Mouse (Mus musculus) forebrain, embryonic 11.5 days (tissue): ENCODE results near the gene Fam131b. TPM values are rescaled to one million over a fixed set of nuclear protein-coding genes. Genes with fewer than 3 reads are reported as not detected.

Source experiments
- ATAC-seq: fragments of 200-750 bp; cut with Nextera tagmentation; replicated peaks from 2 replicates; pipeline ENCODE4 v1.8.0; 2017; ENCODE audit warnings: moderate TSS enrichment; ENCODE audit not compliant: low FRiP score
- DNase-seq: peaks from one replicate; pipeline ENCODE4 v3.0.0-alpha.2; 2017; ENCODE audit warnings: low spot score
- H3K27ac ChIP-seq: fragments of 300-500 bp; sonication (generic); 2 replicates; pipeline ENCODE4 v1.5.1; 2014; ENCODE audit warnings: low read depth, low read length
- H3K27me3 ChIP-seq: fragments of 300-500 bp; sonication (generic); 2 replicates; pipeline ENCODE4 v1.6.1; 2014; ENCODE audit warnings: mild to moderate bottlenecking, low read length, mixed read lengths; ENCODE audit not compliant: control insufficient read depth, insufficient read depth
- H3K36me3 ChIP-seq: fragments of 300-500 bp; sonication (generic); 2 replicates; pipeline ENCODE4 v1.6.1; 2014; ENCODE audit warnings: mild to moderate bottlenecking, low read length, moderate library complexity, mixed read lengths; ENCODE audit not compliant: control insufficient read depth, insufficient read depth
- H3K4me1 ChIP-seq: fragments of 300-500 bp; sonication (generic); replicated peaks from 2 replicates; pipeline ENCODE4 v1.6.1; 2014; ENCODE audit warnings: low read length, mixed read lengths; ENCODE audit not compliant: control insufficient read depth, insufficient read depth
- H3K4me2 ChIP-seq: fragments of 300-500 bp; sonication (generic); 2 replicates; pipeline ENCODE4 v1.6.1; 2014; ENCODE audit warnings: low read depth, mild to moderate bottlenecking, low read length, moderate library complexity, mixed read lengths; ENCODE audit not compliant: severe bottlenecking
- H3K4me3 ChIP-seq: fragments of 300-500 bp; sonication (generic); 2 replicates; pipeline ENCODE4 v1.5.1; 2014; ENCODE audit warnings: low read depth, low read length
- H3K9ac ChIP-seq: fragments of 300-500 bp; sonication (generic); 2 replicates; pipeline ENCODE4 v1.6.1; 2014; ENCODE audit warnings: low read length
- H3K9me3 ChIP-seq: fragments of 300-500 bp; sonication (generic); 2 replicates; pipeline ENCODE4 v1.6.1; 2016; ENCODE audit warnings: low read length, mixed read lengths; ENCODE audit not compliant: control insufficient read depth
- WGBS: fragments of 180-500 bp; shearing (Covaris S2); extraction: QIAGEN DNeasy Blood & Tissue Kit; methylation state at CpG from one replicate; pipeline ENCODE4 v1.1.7; 2014; 5-methylcytosine and 5-hydroxymethylcytosine counted together
- polyA plus RNA-seq: library from polyadenylated mRNA; unstranded; fragments of >200 nt; fragmentation: Nextera tagmentation; extraction: Ambion mirVana; gene quantifications from 2 replicates; pipeline ENCODE4 v1.2.1, GENCODE M21; 2014

The Fam131b gene
- polyA plus RNA-seq = 2.8 and 3.0 TPM in 2 replicates

DNA sequence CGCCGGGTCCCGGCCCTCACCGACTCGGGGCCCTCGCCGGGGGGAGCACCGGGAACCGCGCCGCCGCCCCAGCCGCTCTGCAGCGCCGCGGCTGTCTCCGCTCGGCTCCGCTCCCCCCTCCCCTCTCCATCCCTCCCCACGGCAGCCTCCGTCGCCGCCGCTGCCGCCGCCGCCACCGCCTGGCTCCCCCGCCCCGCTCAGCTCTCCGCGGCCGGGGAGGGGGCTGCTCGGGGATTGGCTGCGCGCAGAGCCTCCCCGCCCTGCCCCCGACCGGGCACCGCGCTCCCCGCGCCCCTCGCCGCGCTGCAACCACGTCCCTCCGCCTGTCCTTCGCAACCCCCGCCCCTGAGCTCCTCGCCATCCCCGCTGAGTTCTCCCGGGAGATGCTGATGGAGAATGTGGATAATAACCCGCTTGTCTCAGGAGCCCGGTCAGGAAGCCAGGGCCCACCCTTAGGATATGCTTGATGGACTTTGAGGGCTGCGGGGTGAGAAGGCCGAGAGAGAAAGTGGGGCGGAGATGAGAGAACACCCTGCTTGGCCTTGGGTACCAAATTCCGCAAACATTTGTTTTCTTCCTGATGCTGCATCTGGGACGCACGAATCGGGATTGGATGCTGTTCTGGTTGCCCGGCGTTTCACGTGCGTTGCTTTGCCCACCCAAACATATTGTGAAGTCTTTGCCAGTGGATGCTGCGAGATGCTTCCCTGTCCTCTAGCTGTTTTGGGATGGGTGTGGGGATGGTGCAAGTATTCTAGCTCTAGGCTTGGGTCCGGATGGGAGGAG, at the start of gene Fam131b:
Gene Fam131b (minus strand): TSS at position 162 of the 786 bp plus-strand sequence.
- ATAC-seq (peak; percentile 92), DNase-seq (peak; percentile 87)
- H3K27ac ChIP-seq = peak within 1 kb of the TSS; percentile 64
- peak within 1 kb of the TSS; percentile 94 for H3K4me2 ChIP-seq
- H3K9me3 ChIP-seq = no peaks in the 10 kb centered on the region
- H3K9ac ChIP-seq = peak within 1 kb of the TSS; percentile 77
- under 1% methylated on average over 51 of the region's 68 CpGs for WGBS
- no peaks in the 10 kb centered on the region for H3K36me3 ChIP-seq
- H3K4me1 ChIP-seq = peaks cover 2% of the 10 kb centered on the region; the same call in 1 of the 2 replicates
- H3K4me3 ChIP-seq = peak within 1 kb of the TSS; percentile 56
- no peaks in the 10 kb centered on the region; the same call in 1 of the 2 replicates for H3K27me3 ChIP-seq

DNA sequence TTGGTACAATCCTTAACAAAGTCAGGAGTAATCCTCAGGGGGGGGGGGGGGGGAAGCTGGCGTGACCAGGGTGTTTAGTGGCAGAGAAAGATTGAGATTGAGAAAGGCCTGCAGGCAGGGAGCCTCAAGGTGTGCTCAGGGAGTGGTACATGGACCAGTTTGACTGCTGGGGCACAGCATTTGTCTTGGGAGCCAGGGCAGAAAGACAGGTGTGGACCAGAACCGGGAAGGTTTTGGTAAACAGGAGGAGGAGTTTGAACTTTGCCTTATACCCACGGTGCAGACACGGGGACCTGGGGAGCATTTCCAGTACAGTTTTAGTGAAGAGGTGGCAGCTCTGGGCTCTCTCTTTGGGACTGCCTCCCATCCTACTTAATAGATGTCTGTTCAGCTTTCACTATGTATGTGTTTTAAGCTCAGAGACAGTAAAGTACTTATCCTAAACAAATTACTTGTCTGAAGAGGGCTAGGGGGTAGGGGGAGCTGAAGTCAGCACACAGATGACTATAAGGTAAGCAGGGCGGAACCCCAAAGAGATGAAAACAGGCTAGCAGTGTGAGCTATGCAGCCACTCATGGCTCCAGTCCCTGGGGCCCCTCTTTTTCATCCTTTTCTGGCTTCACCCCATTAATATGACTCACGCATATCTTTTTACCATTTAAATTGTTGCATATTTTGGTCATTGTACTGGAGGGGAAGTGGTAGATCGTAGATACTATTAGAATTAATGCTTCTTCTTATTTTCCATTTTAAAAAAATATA, 49.4 kb upstream of the Fam131b start:
- H3K4me2 ChIP-seq = peak overlapping the region; percentile 92
- ATAC-seq (0 out of 2 replicates have a peak, but pooled peaks have one; percentile 1), DNase-seq (no peak)
- peaks cover 11% of the 10 kb centered on the region; the same call in 1 of the 2 replicates for H3K27me3 ChIP-seq
- no peaks in the 10 kb centered on the region for H3K36me3 ChIP-seq
- WGBS = 39% methylated on average over 7 of the region's 7 CpGs
- no peaks in the 10 kb centered on the region for H3K9me3 ChIP-seq
- no peak overlapping the region for H3K27ac ChIP-seq
- no peaks in the 10 kb centered on the region; the same call in 1 of the 2 replicates for H3K4me1 ChIP-seq
- no peak overlapping the region for H3K9ac ChIP-seq
- H3K4me3 ChIP-seq = peak overlapping the region; percentile 49; the same call in 1 of the 2 replicates

- peak; percentile 73 for ATAC-seq
Observed at GRCm38 (mm10) chr6:42372816-42373547, 48.5 kb upstream of the Fam131b start, which contains the start of gene Epha1. TSS of gene Epha1 (minus strand) at chr6:42373268.

DNA sequence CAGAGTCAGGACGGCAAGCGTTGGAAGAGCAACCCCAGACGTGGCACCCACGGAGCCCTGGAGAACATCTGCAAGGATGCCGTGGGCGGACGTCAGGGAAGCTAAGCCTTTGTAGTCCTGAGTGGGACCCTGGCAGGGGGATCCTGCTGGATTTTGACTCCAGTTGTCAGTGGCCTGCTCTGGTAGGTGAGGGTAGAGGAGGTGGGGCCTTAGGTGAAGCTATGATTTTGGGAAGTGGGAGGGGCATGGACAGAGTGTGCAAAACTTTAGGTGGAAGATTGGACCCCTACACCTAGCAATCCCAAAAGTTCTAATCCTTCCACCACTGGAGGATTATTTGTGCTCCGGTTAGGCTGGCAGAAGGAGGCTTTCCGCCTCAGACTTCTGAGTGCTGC, 48.0 kb upstream of the Fam131b start:
- H3K27ac ChIP-seq = no peak overlapping the region
- H3K36me3 ChIP-seq = no peaks in the 10 kb centered on the region
- H3K9ac ChIP-seq = no peak overlapping the region
- 13% methylated on average over 9 of the region's 9 CpGs for WGBS
- no peak for DNase-seq
- H3K4me1 ChIP-seq = no peaks in the 10 kb centered on the region; the same call in 1 of the 2 replicates
- peaks cover 11% of the 10 kb centered on the region; the same call in 1 of the 2 replicates for H3K27me3 ChIP-seq
- peak; percentile 25 for ATAC-seq
- 0 out of 2 replicates have a peak overlapping the region, but pooled peaks have one; percentile 49 for H3K4me3 ChIP-seq
- peak overlapping the region; percentile 92; the same call in 1 of the 2 replicates for H3K4me2 ChIP-seq
- no peaks in the 10 kb centered on the region for H3K9me3 ChIP-seq

More at GRCm38 (mm10) chr6:42372816-42373547, 48.5 kb upstream of the Fam131b start, which contains the start of gene Epha1:
- peak; percentile 80 for DNase-seq
- Histone ChIP-seq H3K4me2 (peak within 1 kb of the TSS; percentile 92), H3K9me3 (no peaks in the 10 kb centered on the region), H3K4me1 (no peaks in the 10 kb centered on the region; the same call in 1 of the 2 replicates), H3K9ac (peak within 1 kb of the TSS; percentile 43), H3K4me3 (peak within 1 kb of the TSS; percentile 49), H3K36me3 (no peaks in the 10 kb centered on the region), H3K27me3 (peaks cover 11% of the 10 kb centered on the region; the same call in 1 of the 2 replicates), H3K27ac (no peak within 1 kb of the TSS)
- under 1% methylated on average over 33 of the region's 36 CpGs for WGBS

DNA sequence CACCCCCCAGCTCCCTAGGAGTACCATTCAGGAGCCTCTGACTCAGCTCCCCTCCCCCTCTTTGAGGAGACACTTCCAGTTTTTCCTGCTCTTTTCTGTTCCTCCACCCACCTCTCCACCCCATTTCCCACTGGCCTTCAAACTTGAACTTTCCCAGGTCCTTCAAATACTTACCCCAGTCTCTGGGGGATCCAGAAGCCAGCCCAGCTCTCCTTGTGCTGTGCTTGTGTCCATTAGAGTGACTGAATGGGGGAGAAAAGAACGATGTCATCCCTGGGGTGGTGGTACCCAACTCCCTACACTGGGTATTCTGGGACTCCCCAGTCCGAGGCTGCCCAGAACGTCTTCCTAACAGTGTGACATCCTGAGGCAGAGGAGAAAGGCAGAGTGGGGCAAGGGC, 47.6 kb upstream of the Fam131b start:
- Histone ChIP-seq H3K9ac (no peak overlapping the region), H3K36me3 (no peaks in the 10 kb centered on the region), H3K27me3 (peaks cover 11% of the 10 kb centered on the region; the same call in 1 of the 2 replicates), H3K9me3 (no peaks in the 10 kb centered on the region), H3K4me2 (no peak overlapping the region), H3K4me1 (no peaks in the 10 kb centered on the region; the same call in 1 of the 2 replicates), H3K27ac (no peak overlapping the region), H3K4me3 (no peak overlapping the region)
- 6% methylated on average over 3 of the region's 3 CpGs for WGBS
- ATAC-seq (peak; percentile 1; the same call in 1 of the 2 replicates), DNase-seq (no peak)

GRCm38 (mm10) chr6:42370630-42371363, 46.4 kb upstream of the Fam131b start:
- DNase-seq (no peak), ATAC-seq (no peak)
- Histone ChIP-seq H3K9ac (no peak overlapping the region), H3K4me2 (no peak overlapping the region), H3K9me3 (no peaks in the 10 kb centered on the region), H3K27ac (no peak overlapping the region), H3K27me3 (peaks cover 11% of the 10 kb centered on the region; the same call in 1 of the 2 replicates), H3K4me1 (no peaks in the 10 kb centered on the region; the same call in 1 of the 2 replicates), H3K4me3 (no peak overlapping the region), H3K36me3 (no peaks in the 10 kb centered on the region)
- WGBS = 31% methylated on average over 4 of the region's 4 CpGs

DNA sequence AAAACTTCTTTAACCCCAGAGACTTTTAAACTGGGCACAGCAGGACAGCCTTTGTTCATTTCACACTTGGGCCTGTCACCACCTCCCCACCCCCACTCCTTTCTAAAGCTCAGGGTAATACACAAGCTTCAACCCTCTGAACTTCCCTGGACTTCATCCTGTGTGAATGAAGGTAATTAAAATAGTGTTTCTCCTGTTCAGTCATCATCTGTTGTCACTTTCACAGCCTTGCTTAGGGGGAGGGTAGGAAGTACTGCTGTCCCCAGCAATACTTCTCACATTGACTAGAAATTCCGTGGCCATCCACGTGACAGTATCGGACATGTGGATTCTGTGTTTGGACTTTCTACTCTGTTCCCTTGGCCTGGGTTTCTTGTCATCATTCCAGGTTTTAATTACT, 45.4 kb upstream of the Fam131b start:
- Histone ChIP-seq H3K4me3 (no peak overlapping the region), H3K27me3 (peaks cover 11% of the 10 kb centered on the region; the same call in 1 of the 2 replicates), H3K36me3 (no peaks in the 10 kb centered on the region), H3K4me1 (no peaks in the 10 kb centered on the region; the same call in 1 of the 2 replicates), H3K27ac (no peak overlapping the region), H3K9ac (no peak overlapping the region), H3K4me2 (no peak overlapping the region), H3K9me3 (no peaks in the 10 kb centered on the region)
- DNase-seq (no peak), ATAC-seq (peak; percentile 51)
- 2% methylated on average over 3 of the region's 3 CpGs for WGBS
